8 mouse cellular contexts compared by ENCODE assay signal in the genomic region with DNA sequence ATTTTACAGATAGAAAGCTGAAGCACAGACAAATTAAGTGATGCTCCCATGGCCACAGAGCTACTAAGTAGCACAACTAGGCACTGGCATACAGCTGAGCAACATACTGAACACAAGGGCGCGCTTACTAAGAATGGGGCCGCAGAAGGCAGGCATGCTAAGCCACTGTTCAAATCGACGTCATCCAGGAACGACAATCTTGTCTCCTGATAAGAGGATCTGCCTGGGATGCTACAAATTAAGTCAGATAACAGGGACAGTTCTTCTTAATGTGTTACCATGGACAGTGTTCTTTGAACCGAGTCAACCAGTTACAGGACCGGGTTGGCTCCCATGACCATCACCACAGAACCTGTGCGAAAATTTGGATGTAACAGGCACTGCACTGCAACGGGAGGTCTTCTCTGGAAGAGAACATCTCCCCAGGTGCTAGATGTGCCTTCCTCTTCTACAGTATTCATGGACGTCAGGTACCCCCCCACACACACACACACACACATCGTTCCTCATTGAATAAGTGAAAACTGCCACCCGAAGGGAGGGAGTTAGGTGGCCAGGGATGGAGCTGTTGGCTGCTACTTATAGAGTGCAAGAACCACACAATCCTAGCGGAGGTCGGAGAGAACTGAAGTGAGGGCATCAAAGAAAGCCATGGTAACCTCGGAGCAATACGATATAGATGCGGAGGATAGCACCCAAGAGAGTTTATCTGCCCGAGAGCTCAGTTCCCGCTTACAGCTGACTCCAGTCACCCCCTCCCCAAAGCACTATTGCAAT. TPM values are rescaled to one million over a fixed set of nuclear protein-coding genes. Genes with fewer than 3 reads are reported as not detected.
A peak's percentile ranks its signal among the peaks of the same experiment; 100 is the strongest.
DNase-seq lines count a peak whose midpoint lies in the region; ATAC-seq lines count a peak whose summit lies in the region.

No protein-coding gene starts in this region.

- H3K4me1 ChIP-seq in heart, embryonic 12.5 days (replicated peaks) = peaks cover 38% of the 10 kb centered on the region
- H3K4me1 ChIP-seq in brown adipose tissue, adult 24 weeks (ENCODE audit: control insufficient read depth, insufficient read depth, insufficient read length, low read length) = no peaks in the 10 kb centered on the region
- peaks cover 35% of the 10 kb centered on the region for H3K4me1 ChIP-seq in hindbrain, embryonic 15.5 days (replicated peaks)
- peaks cover 36% of the 10 kb centered on the region for H3K4me1 ChIP-seq in midbrain, embryonic 14.5 days (ENCODE audit: control insufficient read depth, insufficient read depth, low read length)

- no peak for DNase-seq in heart, adult 8-10 months (ENCODE audit: low spot score)
- peak; percentile 55 for DNase-seq in midbrain, embryonic 14.5 days
- no peak for DNase-seq in gastrocnemius, postnatal 14 days
- no peak for DNase-seq in yolk sac, embryonic 10.5 days (ENCODE audit: low spot score)
- no peak for DNase-seq in frontal cortex, postnatal 14 days (ENCODE audit: low spot score in 2 of 2)

- H3K9ac ChIP-seq in heart, embryonic 12.5 days = peak overlapping the region; percentile 86
- peak overlapping the region; percentile 55 for H3K9ac ChIP-seq in hindbrain, embryonic 15.5 days
- H3K9ac ChIP-seq in midbrain, embryonic 14.5 days (replicated peaks; ENCODE audit: low read length) = peak overlapping the region; percentile 57; the same call in 1 of the 2 replicates

- intact Hi-C loops in gastrocnemius, postnatal 14 days (cut with DNase I; ENCODE audit: low total_unique reads) = no loop called here

- no peak; the same call in 1 of the 2 replicates for ATAC-seq in heart, embryonic 12.5 days (ENCODE audit: insufficient number of reproducible peaks, low FRiP score)
- no peak for ATAC-seq in hindbrain, embryonic 15.5 days (ENCODE audit: low FRiP score, low read depth)
- no peak for ATAC-seq in midbrain, embryonic 14.5 days (ENCODE audit: low FRiP score, low TSS enrichment)

- peak overlapping the region; percentile 98 for H3K4me2 ChIP-seq in heart, embryonic 12.5 days
- H3K4me2 ChIP-seq in hindbrain, embryonic 15.5 days = peak overlapping the region; percentile 97
- peak overlapping the region; percentile 97 for H3K4me2 ChIP-seq in midbrain, embryonic 14.5 days (ENCODE audit: low read length)

- peaks cover 24% of the 10 kb centered on the region for H3K27me3 ChIP-seq in heart, embryonic 12.5 days (replicated peaks)
- peaks cover 37% of the 10 kb centered on the region for H3K27me3 ChIP-seq in hindbrain, embryonic 15.5 days
- H3K27me3 ChIP-seq in midbrain, embryonic 14.5 days (ENCODE audit: control insufficient read depth, insufficient read depth, low read length) = peaks cover 17% of the 10 kb centered on the region

- WGBS in heart, embryonic 12.5 days = 7% methylated on average over 20 of the region's 20 CpGs
- WGBS in hindbrain, embryonic 15.5 days = 6% methylated on average over 20 of the region's 20 CpGs
- WGBS in midbrain, embryonic 14.5 days = 4% methylated on average over 20 of the region's 20 CpGs

- no peaks in the 10 kb centered on the region for H3K36me3 ChIP-seq in heart, embryonic 12.5 days
- H3K36me3 ChIP-seq in hindbrain, embryonic 15.5 days = no peaks in the 10 kb centered on the region
- H3K36me3 ChIP-seq in midbrain, embryonic 14.5 days (ENCODE audit: control insufficient read depth, insufficient read depth, low read length) = no peaks in the 10 kb centered on the region

- H3K4me3 ChIP-seq in heart, embryonic 12.5 days = peak overlapping the region; percentile 74
- H3K4me3 ChIP-seq in brown adipose tissue, adult 24 weeks (ENCODE audit: insufficient read depth, low read depth, low read length) = peak overlapping the region; percentile 41; the same call in 1 of the 2 replicates
- H3K4me3 ChIP-seq in hindbrain, embryonic 15.5 days = peak overlapping the region; percentile 61
- H3K4me3 ChIP-seq in midbrain, embryonic 14.5 days (replicated peaks; ENCODE audit: low read depth, low read length) = peak overlapping the region; percentile 63

- no peaks in the 10 kb centered on the region for H3K9me3 ChIP-seq in heart, embryonic 12.5 days (replicated peaks)
- H3K9me3 ChIP-seq in hindbrain, embryonic 15.5 days = no peaks in the 10 kb centered on the region
- H3K9me3 ChIP-seq in midbrain, embryonic 14.5 days (ENCODE audit: control insufficient read depth, low read length) = no peaks in the 10 kb centered on the region

- H3K27ac ChIP-seq in heart, embryonic 12.5 days (ENCODE audit: poor library complexity, severe bottlenecking) = peak overlapping the region; percentile 60; the same call in 1 of the 2 replicates
- no peak overlapping the region for H3K27ac ChIP-seq in brown adipose tissue, adult 24 weeks (replicated peaks; ENCODE audit: low read depth, low read length)
- H3K27ac ChIP-seq in hindbrain, embryonic 15.5 days (replicated peaks) = no peak overlapping the region
- H3K27ac ChIP-seq in midbrain, embryonic 14.5 days (replicated peaks; ENCODE audit: low read depth, low read length) = no peak overlapping the region

RNA-seq across cellular contexts. Expression of gene Pcp4l1, which starts 0.8 kb away (rescaled TPM):
- 32.7 and 33.4 TPM in 2 replicates for polyA plus RNA-seq in heart, embryonic 12.5 days (2016; fragmentation: Nextera tagmentation; extraction: Ambion mirVana)
- 100 to 1,000 TPM; 193 to 360 (median 253) TPM for total RNA-seq in heart, adult 8-10 months (2022)
- 3.3 and 4.2 TPM in 2 replicates for polyA plus RNA-seq in brown adipose tissue, adult 24 weeks (2012; ENCODE audit: insufficient read depth, insufficient read length, missing spikeins)
- 32.4 and 48.4 TPM in 2 replicates for polyA plus RNA-seq in hindbrain, embryonic 15.5 days (2015; fragmentation: Nextera tagmentation; extraction: Ambion mirVana)
- polyA plus RNA-seq in midbrain, embryonic 14.5 days (2014; fragmentation: Nextera tagmentation; extraction: Ambion mirVana) = 20.0 and 20.5 TPM in 2 replicates
- total RNA-seq in gastrocnemius, postnatal 14 days (2021) = 10 to 100 TPM; 12.3 to 17.1 TPM

RNA-seq across cellular contexts. Expression of gene Nr1i3, which starts 18.5 kb away (rescaled TPM):
- polyA plus RNA-seq in heart, embryonic 12.5 days (2016; fragmentation: Nextera tagmentation; extraction: Ambion mirVana) = 0.19 and 0.22 TPM in 2 replicates
- total RNA-seq in heart, adult 8-10 months (2022) = not detected
- polyA plus RNA-seq in brown adipose tissue, adult 24 weeks (2012; ENCODE audit: insufficient read depth, insufficient read length, missing spikeins) = not detected in 2 replicates
- 0.39 and 0.49 TPM in 2 replicates for polyA plus RNA-seq in hindbrain, embryonic 15.5 days (2015; fragmentation: Nextera tagmentation; extraction: Ambion mirVana)
- 0.34 and 0.39 TPM in 2 replicates for polyA plus RNA-seq in midbrain, embryonic 14.5 days (2014; fragmentation: Nextera tagmentation; extraction: Ambion mirVana)
- total RNA-seq in gastrocnemius, postnatal 14 days (2021) = not detected

RNA-seq across cellular contexts. Expression of gene Tomm40l, which starts 27.1 kb away (rescaled TPM):
- 41.8 and 43.3 TPM in 2 replicates for polyA plus RNA-seq in heart, embryonic 12.5 days (2016; fragmentation: Nextera tagmentation; extraction: Ambion mirVana)
- total RNA-seq in heart, adult 8-10 months (2022) = 100 to 1,000 TPM in 1 of 4 experiments, 10 to 100 TPM in 3; 94.3 to 111 (median 97.4) TPM
- 59.3 and 65.5 TPM in 2 replicates for polyA plus RNA-seq in brown adipose tissue, adult 24 weeks (2012; ENCODE audit: insufficient read depth, insufficient read length, missing spikeins)
- polyA plus RNA-seq in hindbrain, embryonic 15.5 days (2015; fragmentation: Nextera tagmentation; extraction: Ambion mirVana) = 55.0 and 55.4 TPM in 2 replicates
- polyA plus RNA-seq in midbrain, embryonic 14.5 days (2014; fragmentation: Nextera tagmentation; extraction: Ambion mirVana) = 35.3 and 40.4 TPM in 2 replicates
- total RNA-seq in gastrocnemius, postnatal 14 days (2021) = 10 to 100 TPM; 44.3 to 46.7 TPM

RNA-seq across cellular contexts. Expression of gene Apoa2, which starts 29.6 kb away (rescaled TPM):
- 10.7 and 46.5 TPM in 2 replicates for polyA plus RNA-seq in heart, embryonic 12.5 days (2016; fragmentation: Nextera tagmentation; extraction: Ambion mirVana)
- total RNA-seq in heart, adult 8-10 months (2022) = 1 to 10 TPM; 1.8 to 4.9 (median 1.9) TPM
- polyA plus RNA-seq in brown adipose tissue, adult 24 weeks (2012; ENCODE audit: insufficient read depth, insufficient read length, missing spikeins) = 3.5 and 19.0 TPM in 2 replicates
- polyA plus RNA-seq in hindbrain, embryonic 15.5 days (2015; fragmentation: Nextera tagmentation; extraction: Ambion mirVana) = 6.0 and 6.3 TPM in 2 replicates
- polyA plus RNA-seq in midbrain, embryonic 14.5 days (2014; fragmentation: Nextera tagmentation; extraction: Ambion mirVana) = 3.3 and 4.1 TPM in 2 replicates
- not detected for total RNA-seq in gastrocnemius, postnatal 14 days (2021)

RNA-seq across cellular contexts. Expression of gene Fcer1g, which starts 38.9 kb away (rescaled TPM):
- polyA plus RNA-seq in heart, embryonic 12.5 days (2016; fragmentation: Nextera tagmentation; extraction: Ambion mirVana) = 15.3 and 16.4 TPM in 2 replicates
- total RNA-seq in heart, adult 8-10 months (2022) = 10 to 100 TPM in 2 of 4 experiments, 1 to 10 TPM in 2; 8.2 to 14.4 (median 11.5) TPM
- 29.3 and 35.1 TPM in 2 replicates for polyA plus RNA-seq in brown adipose tissue, adult 24 weeks (2012; ENCODE audit: insufficient read depth, insufficient read length, missing spikeins)
- 24.9 and 30.7 TPM in 2 replicates for polyA plus RNA-seq in hindbrain, embryonic 15.5 days (2015; fragmentation: Nextera tagmentation; extraction: Ambion mirVana)
- polyA plus RNA-seq in midbrain, embryonic 14.5 days (2014; fragmentation: Nextera tagmentation; extraction: Ambion mirVana) = 6.6 and 28.4 TPM in 2 replicates
- 1 to 10 TPM; 6.3 to 7.1 TPM for total RNA-seq in gastrocnemius, postnatal 14 days (2021)
